Mouse (Mus musculus): ENCODE measurements around the gene Mgll. TPM values are rescaled to one million over a fixed set of nuclear protein-coding genes. Genes with fewer than 3 reads are reported as not detected.

Mgll gene
- polyA plus RNA-seq, 1 experiment from 2014 or later: 55.0 TPM

Other genes with a start within 250 kb of the Mgll start
- gene Sec61a1, start 205.5 kb upstream of the Mgll start, polyA plus RNA-seq (2015; fragmentation: Nextera tagmentation; extraction: Ambion mirVana): 162 and 164 TPM in 2 replicates
- 0.12 and 1.1 TPM in 2 replicates for gene Kbtbd12, start 86.5 kb upstream of the Mgll start, polyA plus RNA-seq (2015; fragmentation: Nextera tagmentation; extraction: Ambion mirVana)
- 37.3 and 40.7 TPM in 2 replicates for gene Abtb1, start 117.6 kb downstream of the Mgll start, polyA plus RNA-seq (2015; fragmentation: Nextera tagmentation; extraction: Ambion mirVana)
- gene Podxl2, start 150.6 kb downstream of the Mgll start, polyA plus RNA-seq (2015; fragmentation: Nextera tagmentation; extraction: Ambion mirVana): 662 and 671 TPM in 2 replicates
- 16.2 and 20.7 TPM in 2 replicates for gene Mcm2, start 174.4 kb downstream of the Mgll start, polyA plus RNA-seq (2015; fragmentation: Nextera tagmentation; extraction: Ambion mirVana)
- gene Tpra1, start 177.8 kb downstream of the Mgll start, polyA plus RNA-seq (2015; fragmentation: Nextera tagmentation; extraction: Ambion mirVana): 88.4 and 99.6 TPM in 2 replicates

All from midbrain, embryonic 16.5 days (tissue).